Mouse (Mus musculus): ENCODE measurements around the gene Fem1a. TPM values are rescaled to one million over a fixed set of nuclear protein-coding genes. Genes with fewer than 3 reads are reported as not detected.
A peak's percentile ranks its signal among the peaks of the same experiment; 100 is the strongest.

The Fem1a gene
- total RNA-seq, 2 experiments from 2014 or later: 45.4 TPM

- intact Hi-C loops (cut with DNase I): no loop called here
These were observed 36.1 kb downstream of the Fem1a start, which contains the start of gene Plin3 for GRCm38 (mm10) chr17:56292531-56293222. Plin3 (minus strand) TSS chr17:56292873.

GRCm38 (mm10) chr17:56293291-56293690, 36.7 kb downstream of the Fem1a start:
- intact Hi-C loops (cut with DNase I): no loop called here
- no peak for DNase-seq (ENCODE audit: extremely low spot score in 1 of 2, low spot score in 2 of 2)

More at GRCm38 (mm10) chr17:56292531-56293222, 36.1 kb downstream of the Fem1a start, which contains the start of gene Plin3:
- DNase-seq (ENCODE audit: extremely low spot score in 1 of 2, low spot score in 2 of 2): no peak

DNA sequence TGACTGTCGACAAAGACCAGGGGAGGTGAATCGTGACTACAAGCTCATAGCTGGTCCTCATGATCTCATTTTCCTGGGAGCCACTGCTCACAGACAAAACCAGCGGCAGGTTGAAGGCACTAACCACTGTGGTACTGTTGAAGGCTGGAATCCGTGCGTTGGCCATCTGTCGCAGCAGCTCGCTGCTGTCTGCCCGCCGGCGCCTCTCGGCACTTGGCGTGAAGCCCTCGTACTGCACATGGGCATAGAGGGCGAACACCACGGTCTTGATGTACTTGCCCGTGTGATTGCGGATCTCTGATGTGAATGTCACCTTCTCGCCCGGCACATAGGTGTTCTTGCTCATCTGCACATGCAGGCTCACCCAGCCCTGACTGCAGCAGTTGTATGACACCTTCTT, 37.6 kb downstream of the Fem1a start:
- intact Hi-C loops (cut with DNase I): no loop called here
- peak in 1 of 2 experiments; percentile 60 for DNase-seq (ENCODE audit: extremely low spot score in 1 of 2, low spot score in 2 of 2)

GRCm38 (mm10) chr17:56296201-56296600, 39.6 kb downstream of the Fem1a start:
- intact Hi-C loops (cut with DNase I): no loop called here
- no peak for DNase-seq (ENCODE audit: extremely low spot score in 1 of 2, low spot score in 2 of 2)

DNA sequence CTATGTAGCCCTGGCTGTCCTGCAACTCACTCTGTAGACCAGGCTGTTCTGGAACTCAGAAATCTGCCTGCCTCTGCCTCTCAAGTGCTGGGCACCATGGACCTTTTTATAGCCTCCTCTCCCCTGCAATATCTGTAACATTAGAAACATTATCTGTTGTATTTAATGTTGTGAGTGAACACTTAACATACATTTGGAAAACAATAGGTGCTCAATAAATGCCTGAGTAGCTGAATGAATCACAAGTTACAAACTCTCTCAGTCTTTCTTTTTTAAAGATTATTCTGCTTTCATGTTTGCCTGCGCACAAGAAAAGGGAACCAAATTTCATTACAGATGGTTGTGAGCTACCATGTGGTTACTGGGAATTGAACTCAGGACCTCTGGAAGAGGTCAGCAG, 41.6 kb downstream of the Fem1a start:
- intact Hi-C loops (cut with DNase I): no loop called here
- DNase-seq (ENCODE audit: extremely low spot score in 1 of 2, low spot score in 2 of 2): no peak

- DNase-seq (ENCODE audit: extremely low spot score in 1 of 2, low spot score in 2 of 2): no peak
- intact Hi-C loops (cut with DNase I): no loop called here
These were observed 43.6 kb downstream of the Fem1a start, which contains the start of gene Arrdc5 for GRCm38 (mm10) chr17:56300186-56300585. Arrdc5 (minus strand) TSS chr17:56300286.

- intact Hi-C loops (cut with DNase I): no loop called here
- no peak for DNase-seq (ENCODE audit: extremely low spot score in 1 of 2, low spot score in 2 of 2)
These were observed 45.9 kb downstream of the Fem1a start for GRCm38 (mm10) chr17:56302363-56302996.

GRCm38 (mm10) chr17:56303160-56303846, 46.7 kb downstream of the Fem1a start, which contains the start of gene Uhrf1:
Uhrf1 (plus strand) TSS chr17:56303321.
- peak; percentile 11 to 84 for DNase-seq (ENCODE audit: extremely low spot score in 1 of 2, low spot score in 2 of 2)
- intact Hi-C loops (cut with DNase I): no loop called here

DNA sequence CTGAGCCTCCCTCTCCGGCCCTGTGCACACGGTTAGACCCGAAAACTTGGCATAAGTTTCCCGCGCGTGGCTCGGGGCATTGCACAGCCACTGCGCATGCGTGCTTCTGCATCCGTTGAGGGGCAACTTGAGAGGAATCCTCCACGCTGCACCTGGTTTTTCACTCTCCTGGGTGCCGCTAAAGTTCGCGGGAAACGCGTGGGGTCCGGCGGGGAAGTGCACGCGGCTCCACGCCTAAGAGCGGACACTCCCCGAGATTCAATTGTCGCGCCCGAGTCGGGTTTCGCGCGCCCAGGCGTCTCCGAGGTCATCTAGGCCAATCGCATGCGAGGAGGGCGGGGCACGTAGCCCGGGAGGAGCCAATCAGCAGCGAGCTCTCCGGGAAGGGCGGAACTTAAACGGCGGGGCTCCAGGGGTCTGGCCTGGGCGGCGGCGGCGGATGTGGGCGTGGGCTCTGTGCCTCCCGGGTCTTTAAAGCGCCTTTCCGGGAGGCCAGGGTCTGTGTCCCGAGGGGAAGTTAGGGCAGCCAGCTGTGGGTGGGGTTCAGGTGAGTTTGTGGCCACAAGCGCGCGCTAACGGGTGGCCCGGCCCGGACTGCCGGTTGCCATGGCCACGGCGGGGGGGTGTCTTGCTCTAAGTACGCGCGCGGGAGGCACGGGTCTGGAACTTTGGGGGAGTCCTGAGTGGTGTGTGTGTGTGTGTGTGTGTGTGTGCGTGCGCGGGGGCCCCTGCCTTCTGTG, 47.4 kb downstream of the Fem1a start:
- DNase-seq (ENCODE audit: extremely low spot score in 1 of 2, low spot score in 2 of 2): peak; percentile 90 to 97
- intact Hi-C loops (cut with DNase I): no loop called here

DNA sequence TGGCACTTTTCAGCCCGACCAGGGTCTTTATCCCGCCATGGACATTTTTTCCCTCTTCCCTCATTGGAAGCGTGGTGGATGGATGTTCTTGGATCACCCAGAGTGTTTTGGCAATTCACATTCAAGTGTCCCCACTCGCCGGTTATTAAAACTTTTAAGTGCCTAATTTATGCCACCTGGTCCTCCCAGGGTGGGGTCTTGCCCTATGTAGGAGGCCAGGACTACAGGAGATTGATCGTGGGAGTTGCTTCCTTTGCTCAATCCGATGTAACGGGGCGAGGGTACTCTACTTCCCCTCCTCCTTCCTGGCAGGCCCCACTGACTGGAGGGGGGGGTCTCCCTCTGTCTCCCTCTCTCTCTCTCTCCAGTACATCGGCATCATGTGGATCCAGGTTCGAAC, 48.1 kb downstream of the Fem1a start:
- intact Hi-C loops (cut with DNase I): no loop called here
- DNase-seq (ENCODE audit: extremely low spot score in 1 of 2, low spot score in 2 of 2): no peak

DNA sequence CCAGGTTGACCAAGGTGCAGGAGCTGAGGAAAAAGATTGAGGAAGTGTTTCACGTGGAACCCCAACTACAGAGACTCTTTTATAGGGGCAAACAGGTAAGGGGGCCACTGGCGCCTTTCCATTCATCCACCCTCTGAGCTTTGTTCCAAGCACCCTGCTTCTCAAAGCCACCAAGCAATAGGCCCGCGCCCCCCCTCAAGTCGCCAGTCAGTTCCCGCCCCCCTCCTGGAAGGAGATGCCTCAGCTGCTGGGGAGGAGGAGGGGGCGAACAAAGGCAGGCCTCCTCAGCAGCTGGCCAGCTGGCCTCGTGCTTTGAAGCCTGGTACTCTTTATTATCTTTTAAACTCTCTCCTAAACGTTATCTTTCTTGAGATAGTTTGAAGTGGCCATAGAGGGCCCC, 48.5 kb downstream of the Fem1a start:
- intact Hi-C loops (cut with DNase I): no loop called here

DNA sequence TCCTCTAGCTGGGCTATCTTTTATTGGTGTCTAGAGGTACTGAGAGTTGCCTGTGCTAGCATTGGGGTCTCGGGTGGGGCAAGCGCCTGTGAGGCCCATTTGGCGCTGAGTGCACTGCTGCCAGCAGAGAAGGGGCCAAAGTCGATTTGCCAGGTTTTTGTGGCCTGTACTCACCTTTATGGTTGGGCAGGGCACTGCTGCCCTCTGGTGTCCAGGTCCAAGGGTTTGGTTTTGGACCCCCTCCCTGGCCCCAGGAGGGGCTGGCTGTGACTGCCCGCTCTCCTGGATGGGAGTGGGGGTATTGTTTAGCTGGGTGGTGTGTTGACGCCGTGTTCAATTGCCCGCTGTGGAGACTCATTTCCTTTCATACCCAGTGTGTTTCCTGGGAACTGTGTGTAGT, 49.2 kb downstream of the Fem1a start:
- intact Hi-C loops (cut with DNase I): no loop called here
- no peak for DNase-seq (ENCODE audit: extremely low spot score in 1 of 2, low spot score in 2 of 2)

More for the DNA sequence above, 48.5 kb downstream of the Fem1a start:
- DNase-seq (ENCODE audit: extremely low spot score in 1 of 2, low spot score in 2 of 2): no peak

DNA sequence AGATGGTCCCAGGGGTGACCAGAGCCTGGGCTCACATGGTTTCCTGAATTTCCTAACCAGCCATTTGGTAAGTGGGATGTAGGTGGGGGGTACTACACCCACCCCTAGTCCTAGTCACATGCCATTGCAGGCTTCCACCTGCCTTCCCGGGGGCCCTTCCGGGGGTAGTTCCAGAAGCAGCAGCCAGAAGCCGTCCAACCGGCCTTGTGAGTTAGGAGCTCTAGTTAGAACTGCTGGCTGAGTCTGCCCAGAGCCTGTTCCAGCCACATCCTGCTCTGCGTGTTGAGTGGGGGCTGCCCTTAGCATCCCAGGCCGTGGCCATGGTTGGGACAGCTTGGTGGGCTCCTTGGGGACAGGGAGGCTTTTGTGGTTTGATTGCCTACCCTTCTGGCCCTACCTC, 51.5 kb downstream of the Fem1a start:
- no peak for DNase-seq (ENCODE audit: extremely low spot score in 1 of 2, low spot score in 2 of 2)
- intact Hi-C loops (cut with DNase I): no loop called here

DNA sequence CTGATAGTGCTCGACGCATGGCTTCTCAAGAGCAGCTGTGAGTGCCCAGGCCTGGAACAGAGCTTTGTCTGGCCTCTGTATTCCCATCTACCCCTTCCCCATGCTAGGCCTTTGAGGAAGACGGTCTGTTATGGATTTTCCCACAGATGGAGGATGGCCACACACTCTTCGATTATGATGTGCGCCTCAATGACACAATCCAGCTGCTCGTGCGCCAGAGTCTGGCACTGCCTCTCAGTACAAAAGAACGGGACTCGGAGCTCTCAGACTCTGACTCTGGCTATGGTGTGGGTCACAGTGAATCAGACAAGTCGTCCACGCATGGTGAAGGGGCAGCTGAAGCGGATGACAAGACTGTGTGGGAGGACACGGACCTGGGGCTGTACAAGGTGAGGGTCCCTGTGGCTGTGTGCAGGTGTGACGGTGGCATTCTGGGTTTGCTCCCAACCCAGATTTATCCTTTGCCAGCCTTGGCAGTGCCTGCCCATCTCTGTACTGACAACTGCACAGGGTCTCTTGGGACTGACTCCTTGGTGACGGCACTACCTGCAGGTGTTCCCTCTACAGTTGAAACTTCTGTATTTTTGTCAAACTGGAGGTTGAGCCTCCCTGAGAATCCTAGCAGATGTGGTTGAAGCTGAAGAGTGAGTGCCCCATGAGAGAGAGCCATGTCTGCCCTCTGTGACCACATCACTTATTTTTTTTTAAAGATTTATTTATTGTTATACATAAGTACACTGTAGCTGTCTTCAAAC, 52.8 kb downstream of the Fem1a start:
- intact Hi-C loops (cut with DNase I): no loop called here
- no peak for DNase-seq (ENCODE audit: extremely low spot score in 1 of 2, low spot score in 2 of 2)

Small RNA genes lying within 50 kb of the gene (microRNA-seq; reads per million reads assigned to microRNA genes)
- gene Mir7b: 1,034 reads per million, percentile 77 among the genes with 10 or more reads in this experiment

Other genes starting within 250 kb of the Fem1a start
- 10 to 100 TPM; 53.7 TPM for gene Sh3gl1, start 220.2 kb upstream of the Fem1a start, total RNA-seq (2021)
- gene Chaf1a, start 216.4 kb upstream of the Fem1a start, total RNA-seq (2021): 1 to 10 TPM; 5.1 to 5.7 TPM
- gene Ubxn6, start 181.8 kb upstream of the Fem1a start, total RNA-seq (2021): 10 to 100 TPM; 79.8 to 87.9 TPM
- 100 to 1,000 TPM in 1 of 2 experiments, 10 to 100 TPM in 1; 96.5 to 104 TPM for gene Hdgfl2, start 177.2 kb upstream of the Fem1a start, total RNA-seq (2021)
- 1 to 10 TPM in 1 of 2 experiments, under 1 TPM in 1; 0.14 to 1.4 TPM for gene Plin4, start 147.0 kb upstream of the Fem1a start, total RNA-seq (2021)
- 1 to 10 TPM in 1 of 2 experiments, under 1 TPM in 1; 0.75 to 1.2 TPM for gene Plin5, start 139.2 kb upstream of the Fem1a start, total RNA-seq (2021)
- gene Lrg1, start 134.8 kb upstream of the Fem1a start, total RNA-seq (2021): under 1 TPM; 0.49 to 0.79 TPM
- gene Sema6b, start 116.5 kb upstream of the Fem1a start, total RNA-seq (2021): 100 to 1,000 TPM; 119 to 123 TPM
- 10 to 100 TPM in 1 of 2 experiments, 1 to 10 TPM in 1; 9.3 to 11.1 TPM for gene Tnfaip8l1, start 94.3 kb upstream of the Fem1a start, total RNA-seq (2021)
- gene Mydgf, start 72.9 kb upstream of the Fem1a start, total RNA-seq (2021): 10 to 100 TPM; 49.4 to 51.4 TPM
- gene Dpp9, start 37.9 kb upstream of the Fem1a start, total RNA-seq (2021): 10 to 100 TPM; 43.8 to 44.8 TPM
- 1 to 10 TPM; 4.0 to 4.2 TPM for gene Ticam1, start 20.0 kb downstream of the Fem1a start, total RNA-seq (2021)
- gene Plin3, start 36.1 kb downstream of the Fem1a start, total RNA-seq (2021): 1 to 10 TPM; 3.8 to 5.4 TPM
- not detected for gene Arrdc5, start 43.5 kb downstream of the Fem1a start, total RNA-seq (2021)
- gene Uhrf1, start 46.5 kb downstream of the Fem1a start, total RNA-seq (2021): 1 to 10 TPM; 4.2 to 5.6 TPM
- gene Kdm4b, start 69.3 kb downstream of the Fem1a start, total RNA-seq (2021): 10 to 100 TPM; 82.9 to 83.5 TPM
- gene Ptprs, start 219.7 kb downstream of the Fem1a start, total RNA-seq (2021): 100 to 1,000 TPM; 667 to 674 TPM

Data from left cerebral cortex, postnatal 10 days (tissue).